Mouse (Mus musculus) forebrain, embryonic 16.5 days (tissue): Measurements from ENCODE around the gene Spin1. TPM values are rescaled to one million over a fixed set of nuclear protein-coding genes. Genes with fewer than 3 reads are reported as not detected.
"Not testable (repeated sequence)": the region's sequence is repeated elsewhere in the genome, so short reads cannot be mapped to it uniquely, and the experiment has no call there.

Experiments used
- ATAC-seq: fragments of 200-750 bp; cut with Nextera tagmentation; 2 replicates; pipeline ENCODE4 v1.8.0; 2017; ENCODE audit warnings: mild to moderate bottlenecking, moderate library complexity
- H3K27ac ChIP-seq: fragments of 300-500 bp; sonication (generic); 2 replicates; pipeline ENCODE4 v1.5.1; 2014; ENCODE audit warnings: low read length, control low read depth
- H3K27me3 ChIP-seq: fragments of 300-500 bp; sonication (generic); replicated peaks from 2 replicates; pipeline ENCODE4 v1.6.1; 2014; ENCODE audit warnings: low read length; ENCODE audit not compliant: control insufficient read depth, insufficient read depth
- H3K36me3 ChIP-seq: fragments of 300-500 bp; sonication (generic); 2 replicates; pipeline ENCODE4 v1.6.1; 2014; ENCODE audit not compliant: control insufficient read depth, insufficient read depth
- H3K4me1 ChIP-seq: fragments of 300-500 bp; sonication (generic); replicated peaks from 2 replicates; pipeline ENCODE4 v1.6.1; 2014; ENCODE audit warnings: low read length; ENCODE audit not compliant: control insufficient read depth, insufficient read depth
- H3K4me2 ChIP-seq: fragments of 300-500 bp; sonication (generic); 2 replicates; pipeline ENCODE4 v1.6.1; 2014; ENCODE audit warnings: mild to moderate bottlenecking, low read length, control low read depth
- H3K4me3 ChIP-seq: fragments of 300-500 bp; sonication (generic); replicated peaks from 2 replicates; pipeline ENCODE4 v1.5.1; 2014; ENCODE audit warnings: mild to moderate bottlenecking, low read length, control low read depth
- H3K9ac ChIP-seq: fragments of 300-500 bp; sonication (generic); replicated peaks from 2 replicates; pipeline ENCODE4 v1.6.1; 2014; ENCODE audit warnings: low read depth, low read length, control low read depth
- H3K9me3 ChIP-seq: fragments of 300-500 bp; sonication (generic); 2 replicates; pipeline ENCODE4 v1.6.1; 2016; ENCODE audit warnings: low read length; ENCODE audit not compliant: control insufficient read depth
- WGBS: fragments of 180-500 bp; shearing (Covaris S2); extraction: QIAGEN DNeasy Blood & Tissue Kit; methylation state at CpG from one replicate; pipeline ENCODE4 v1.1.7; 2014; 5-methylcytosine and 5-hydroxymethylcytosine counted together
- polyA plus RNA-seq: library from polyadenylated mRNA; unstranded; fragments of >200 nt; fragmentation: Nextera tagmentation; extraction: Ambion mirVana; gene quantifications from 2 replicates; pipeline ENCODE4 v1.2.1, GENCODE M21; 2015

Gene Spin1
- polyA plus RNA-seq, 1 experiment from 2014 or later, result 192 TPM

DNA sequence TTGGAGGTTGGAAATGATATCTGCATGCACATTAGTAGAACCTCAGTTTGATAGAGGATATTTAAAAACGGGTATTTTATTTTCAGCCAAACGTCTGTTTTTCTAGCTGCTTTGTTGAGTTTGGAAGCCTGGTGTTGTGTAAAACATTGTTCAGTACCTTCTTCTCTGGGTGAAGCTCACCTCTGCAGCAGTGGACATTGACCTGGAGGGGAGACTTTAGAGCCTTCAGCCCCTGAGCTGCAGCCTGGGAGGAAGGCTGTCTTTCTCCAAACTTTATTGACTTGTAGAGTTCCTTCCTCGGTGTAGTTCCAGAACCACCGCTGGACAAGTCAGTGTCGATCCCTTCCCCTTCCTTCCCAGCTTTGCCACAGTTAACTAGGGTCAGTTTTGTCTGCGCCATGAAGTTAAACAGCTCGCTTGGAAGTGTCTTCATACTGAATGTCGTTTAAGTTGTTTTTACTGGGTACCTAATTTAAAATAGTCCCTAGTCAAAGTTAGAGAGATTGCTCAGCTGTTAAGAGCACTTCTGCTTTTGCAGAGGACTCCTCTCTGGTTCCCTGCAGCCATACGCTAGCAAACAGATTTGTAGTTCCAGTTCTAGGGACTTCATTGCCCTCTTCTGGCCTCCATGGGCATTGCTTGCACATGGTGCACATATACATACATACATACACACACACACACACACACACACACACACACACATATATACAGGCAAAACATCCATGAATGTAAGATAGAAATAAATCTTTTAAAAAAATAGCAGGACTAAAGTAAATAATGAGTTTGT, 3.4 kb downstream of the Spin1 start:
- Histone ChIP-seq H3K4me1 (peaks cover 13% of the 10 kb centered on the region), H3K4me2 (no peak overlapping the region), H3K27ac (no peak overlapping the region), H3K9me3 (no peaks in the 10 kb centered on the region; the same call in 1 of the 2 replicates), H3K4me3 (no peak overlapping the region), H3K9ac (no peak overlapping the region), H3K36me3 (no peaks in the 10 kb centered on the region), H3K27me3 (no peaks in the 10 kb centered on the region)
- no peak for ATAC-seq
- WGBS, result 97% methylated on average over 9 of the region's 9 CpGs

DNA sequence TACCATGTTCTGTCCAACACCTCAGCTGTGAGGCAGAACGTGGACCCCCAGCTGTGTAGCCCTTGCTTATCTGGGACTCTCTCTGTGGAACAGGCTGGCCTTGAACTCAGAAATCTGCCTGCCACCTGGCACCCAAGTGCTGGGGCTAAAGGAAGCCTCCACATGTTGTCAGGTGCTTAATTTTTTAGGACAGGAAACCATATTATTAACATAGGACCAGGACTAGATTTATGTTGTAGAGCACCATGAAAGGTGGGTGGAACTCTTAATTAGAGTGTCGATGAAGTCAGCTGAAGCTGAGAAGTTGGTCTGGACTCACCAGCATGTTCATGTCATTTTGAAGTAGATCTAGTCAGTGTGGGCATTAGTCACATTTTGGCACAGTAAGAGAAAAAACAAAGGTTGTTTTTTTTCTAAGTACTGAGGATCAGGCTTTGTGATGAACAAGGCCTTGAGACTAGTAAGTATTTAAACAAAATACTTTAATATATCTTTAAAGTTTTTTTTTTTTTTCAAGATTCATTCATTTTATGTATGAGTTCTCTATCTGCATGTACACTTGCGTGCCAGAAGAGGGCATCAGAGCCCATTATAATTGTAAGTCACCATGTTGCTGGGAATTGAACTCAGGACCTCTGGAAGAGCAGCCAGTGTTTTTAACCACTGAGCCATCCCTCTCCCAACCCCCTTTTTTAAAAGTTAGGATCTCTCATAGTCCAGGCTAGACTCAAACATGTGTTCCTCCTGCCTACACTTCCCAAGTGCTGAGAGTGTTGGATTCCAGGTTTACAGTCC, 5.4 kb downstream of the Spin1 start:
- Histone ChIP-seq H3K36me3 (no peaks in the 10 kb centered on the region), H3K9me3 (no peaks in the 10 kb centered on the region; the same call in 1 of the 2 replicates), H3K4me2 (no peak overlapping the region), H3K27ac (no peak overlapping the region), H3K4me1 (peaks cover 8% of the 10 kb centered on the region), H3K9ac (no peak overlapping the region), H3K4me3 (no peak overlapping the region), H3K27me3 (no peaks in the 10 kb centered on the region)
- over 99% methylated on average over 3 of the region's 3 CpGs for WGBS
- no peak for ATAC-seq

DNA sequence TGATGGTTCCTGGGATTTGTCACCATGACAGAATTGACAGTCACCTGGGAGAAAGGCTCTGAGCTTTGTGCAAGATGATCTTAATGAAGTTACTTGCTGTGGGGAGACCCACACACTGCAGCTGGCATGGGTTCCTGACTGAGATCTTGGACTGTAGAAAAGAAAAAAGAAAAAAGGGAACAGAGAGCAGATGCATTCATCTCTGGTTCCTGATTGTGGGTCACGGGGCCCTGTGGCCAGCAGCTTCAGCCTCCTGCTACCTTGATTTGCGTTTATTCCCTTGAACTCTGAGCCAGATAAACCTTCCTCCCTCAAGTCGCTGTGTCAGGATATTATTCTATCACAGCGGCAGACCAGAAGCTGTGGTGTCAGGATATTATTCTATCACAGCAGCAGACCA, 6.1 kb downstream of the Spin1 start:
- Histone ChIP-seq H3K9me3 (no peaks in the 10 kb centered on the region; the same call in 1 of the 2 replicates), H3K36me3 (no peaks in the 10 kb centered on the region), H3K4me2 (no peak overlapping the region), H3K9ac (no peak overlapping the region), H3K27me3 (no peaks in the 10 kb centered on the region), H3K4me1 (peaks cover 8% of the 10 kb centered on the region), H3K4me3 (no peak overlapping the region), H3K27ac (no peak overlapping the region)
- WGBS, result over 99% methylated on average over 4 of the region's 4 CpGs
- no peak for ATAC-seq

DNA sequence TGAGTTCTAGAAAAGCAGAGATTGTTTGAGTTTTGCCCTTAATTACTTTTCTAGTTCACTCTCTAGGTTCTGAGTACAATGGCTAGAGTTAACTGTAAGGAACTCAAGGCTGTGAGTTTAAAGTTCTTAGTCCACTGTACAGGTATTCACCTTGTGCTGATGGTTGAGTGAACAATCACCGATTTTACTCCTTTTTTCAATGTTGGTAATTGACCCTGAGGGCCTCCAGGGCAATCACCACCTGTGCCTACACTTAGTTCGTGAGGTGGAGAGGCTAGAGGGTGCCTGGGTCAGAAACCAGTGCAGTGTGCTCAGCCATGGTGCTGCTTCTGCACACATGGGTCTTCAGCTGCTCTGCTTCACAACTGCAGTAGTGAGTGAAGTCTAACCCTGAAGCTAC, 8.8 kb downstream of the Spin1 start:
- H3K9ac ChIP-seq, result no peak overlapping the region
- no peak overlapping the region for H3K4me2 ChIP-seq
- no peak for ATAC-seq
- H3K27me3 ChIP-seq, result no peaks in the 10 kb centered on the region
- H3K4me1 ChIP-seq, result no peaks in the 10 kb centered on the region
- no peak overlapping the region for H3K4me3 ChIP-seq
- 98% methylated on average over 2 of the region's 2 CpGs for WGBS
- H3K36me3 ChIP-seq, result no peaks in the 10 kb centered on the region
- H3K27ac ChIP-seq, result no peak overlapping the region
- no peaks in the 10 kb centered on the region; the same call in 1 of the 2 replicates for H3K9me3 ChIP-seq

DNA sequence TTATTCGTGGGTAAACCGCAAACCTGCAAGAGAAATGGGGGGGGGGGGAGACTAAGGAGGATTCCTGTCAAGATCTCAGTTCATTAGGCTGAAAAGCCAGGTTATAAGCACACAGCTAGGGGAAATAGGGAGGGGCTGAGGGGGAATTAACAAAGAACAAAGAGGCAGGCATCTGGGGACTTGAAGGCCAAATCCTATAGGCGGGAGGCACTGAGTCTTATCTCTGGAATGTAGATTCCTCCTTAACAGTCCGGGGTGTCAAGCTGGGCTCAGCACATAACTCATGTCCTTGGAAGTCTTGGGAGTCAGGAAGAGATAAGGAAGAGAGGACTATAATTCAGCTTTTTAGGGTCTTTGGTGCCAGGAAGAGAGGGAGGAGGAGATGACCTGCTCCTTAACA, 13.7 kb downstream of the Spin1 start:
- H3K27ac ChIP-seq, H3K27me3 ChIP-seq, H3K9ac ChIP-seq, ATAC-seq, H3K4me3 ChIP-seq, H3K9me3 ChIP-seq, H3K4me2 ChIP-seq, H3K36me3 ChIP-seq: not testable (repeated sequence)
- H3K4me1 ChIP-seq, result peaks cover 11% of the 10 kb centered on the region; the same call in 1 of the 2 replicates
- 89% methylated on average over 4 of the region's 4 CpGs for WGBS

DNA sequence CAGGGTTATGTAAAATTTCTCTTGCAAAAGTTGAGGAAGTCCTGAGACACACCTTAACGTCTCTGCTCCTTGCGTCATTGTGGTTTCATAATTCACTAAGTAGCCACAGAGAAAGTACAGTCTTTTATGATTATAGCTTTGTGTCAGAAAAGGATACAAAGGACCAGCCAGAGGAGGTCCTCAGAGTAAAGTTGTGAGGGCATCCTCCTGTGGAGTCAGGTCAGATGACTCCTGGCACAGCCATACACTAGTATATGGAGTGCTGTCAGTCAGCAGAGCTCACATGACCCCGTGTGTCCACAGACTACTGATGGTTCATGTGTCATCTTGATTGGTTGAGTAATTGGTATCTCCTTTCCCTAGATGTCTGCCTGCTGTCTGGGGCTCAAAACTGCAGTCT, 15.1 kb downstream of the Spin1 start:
- Histone ChIP-seq H3K9me3 (no peaks in the 10 kb centered on the region; the same call in 1 of the 2 replicates), H3K4me3 (no peak overlapping the region), H3K36me3 (no peaks in the 10 kb centered on the region), H3K9ac (no peak overlapping the region), H3K27ac (no peak overlapping the region), H3K4me1 (peaks cover 22% of the 10 kb centered on the region), H3K27me3 (no peaks in the 10 kb centered on the region), H3K4me2 (no peak overlapping the region)
- WGBS, result 87% methylated on average over 3 of the region's 3 CpGs
- no peak for ATAC-seq

DNA sequence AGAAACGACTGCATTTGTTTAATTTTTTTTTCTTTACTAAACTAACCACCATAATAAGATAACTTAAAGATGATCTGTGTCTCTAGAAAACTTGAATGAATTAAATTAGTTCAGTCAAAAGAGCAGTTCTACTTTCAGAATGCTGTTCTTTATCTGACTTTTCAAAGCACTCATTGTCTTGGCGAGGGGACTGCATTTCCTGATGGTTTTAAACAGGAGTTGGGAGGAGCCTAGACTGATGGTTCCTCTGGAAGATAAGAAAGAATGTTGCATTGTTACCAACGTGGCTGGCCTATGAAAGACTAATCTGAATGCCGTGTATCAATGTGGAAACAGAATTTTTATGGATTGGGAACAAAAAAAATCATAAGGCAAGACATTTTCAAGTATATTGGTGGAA, 20.1 kb downstream of the Spin1 start:
- no peak for ATAC-seq
- 4% methylated on average over 4 of the region's 4 CpGs for WGBS
- H3K4me2 ChIP-seq, result no peak overlapping the region
- H3K9ac ChIP-seq, result no peak overlapping the region
- no peak overlapping the region for H3K27ac ChIP-seq
- H3K4me1 ChIP-seq, result peaks cover 22% of the 10 kb centered on the region
- H3K4me3 ChIP-seq, result no peak overlapping the region
- H3K27me3 ChIP-seq, result no peaks in the 10 kb centered on the region
- H3K36me3 ChIP-seq, result no peaks in the 10 kb centered on the region
- no peaks in the 10 kb centered on the region for H3K9me3 ChIP-seq

DNA sequence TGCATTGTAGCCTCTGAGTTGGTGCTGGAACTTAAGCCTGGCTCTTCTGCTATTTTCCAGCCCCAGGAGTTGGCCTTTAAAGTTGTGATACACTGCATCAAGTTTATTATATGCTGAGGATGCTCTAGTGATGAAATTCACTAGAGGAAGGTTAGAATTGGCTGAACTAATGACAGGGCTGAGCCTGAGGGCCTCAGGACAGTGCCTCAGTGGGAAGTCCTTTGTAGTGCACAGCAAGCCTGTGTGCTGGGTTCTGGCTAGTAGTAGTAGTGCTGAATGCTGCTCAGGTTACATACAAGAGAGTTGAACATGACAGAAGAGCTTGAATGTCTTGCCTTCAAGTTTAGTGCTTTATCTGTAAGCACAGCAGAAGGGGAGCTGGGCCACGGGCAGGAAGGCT, 21.3 kb downstream of the Spin1 start:
- Histone ChIP-seq H3K4me2 (no peak overlapping the region), H3K9me3 (no peaks in the 10 kb centered on the region), H3K4me1 (peaks cover 22% of the 10 kb centered on the region), H3K27me3 (no peaks in the 10 kb centered on the region), H3K9ac (no peak overlapping the region), H3K4me3 (no peak overlapping the region), H3K27ac (no peak overlapping the region), H3K36me3 (no peaks in the 10 kb centered on the region)
- no peak for ATAC-seq
- WGBS, result 35% methylated on average over 1 of the region's 1 CpGs

DNA sequence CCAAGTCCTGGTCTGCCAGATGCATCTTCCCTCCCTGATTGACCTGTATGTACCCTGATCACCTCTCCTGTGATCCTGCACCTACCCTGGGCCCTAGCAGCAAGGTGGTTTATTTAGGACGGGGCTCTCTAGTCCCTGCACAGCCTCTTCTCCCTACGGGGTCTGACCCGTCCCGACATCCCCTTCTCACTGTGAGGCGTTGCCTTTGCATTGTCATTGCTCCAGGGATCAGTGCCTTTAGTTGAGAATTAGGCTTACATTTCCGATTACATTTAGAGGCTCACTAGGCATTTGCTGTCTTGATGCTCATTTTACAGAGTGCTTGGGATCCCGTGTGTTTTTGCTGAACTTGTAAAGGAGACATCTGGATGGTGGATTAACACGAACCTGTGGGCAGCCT, 22.1 kb downstream of the Spin1 start:
- Histone ChIP-seq H3K27me3 (no peaks in the 10 kb centered on the region), H3K4me3 (no peak overlapping the region), H3K36me3 (no peaks in the 10 kb centered on the region), H3K9me3 (no peaks in the 10 kb centered on the region), H3K27ac (no peak overlapping the region), H3K4me2 (no peak overlapping the region), H3K9ac (no peak overlapping the region), H3K4me1 (peaks cover 22% of the 10 kb centered on the region)
- 80% methylated on average over 8 of the region's 8 CpGs for WGBS
- ATAC-seq, result no peak
